Mouse (Mus musculus): ENCODE data around the gene Lamtor3.

- TF ChIP-seq USF1 (IDR thresholded peaks at IDR 0.05; ENCODE audit: low read depth) (no peak), POLR2A (IDR thresholded peaks at IDR 0.05; ENCODE audit: insufficient read length, low read depth) (no peak), CEBPB (IDR thresholded peaks at IDR 0.05; ENCODE audit: insufficient read depth, poor library complexity, severe bottlenecking) (no peak)
Observed at GRCm38 (mm10) chr3:137887961-137888360, 30.3 kb upstream of the Lamtor3 start.
